Mouse (Mus musculus) gastrocnemius, postnatal 36 days (tissue): ENCODE results near the gene C1qtnf1. TPM values are rescaled to one million over a fixed set of nuclear protein-coding genes. Genes with fewer than 3 reads are reported as not detected.
"Not testable (repeated sequence)": the region's sequence is repeated elsewhere in the genome, so short reads cannot be mapped to it uniquely, and the experiment has no call there.

Experiments
- DNase-seq, 2 experiments: peaks; one replicate each; pipeline ENCODE4 v3.0.0; 2022
- intact Hi-C: fragments of 180-260 bp; cut with DNase I; formaldehyde crosslinking; loops from one replicate; pipeline ENCODE4 v1.15.1; 2025
- long read RNA-seq, 2 experiments: library from polyadenylated mRNA; stranded (forward); transcript quantifications; one replicate each; pipeline ENCODE4 v2.0.0; 2021
- total RNA-seq, 2 experiments: library from RNA; stranded (reverse); gene quantifications; 2 replicates each; pipeline ENCODE4 v1.2.3; 2021

The C1qtnf1 gene
- total RNA-seq: 1 to 10 TPM; 9.3 to 9.7 TPM
- long read RNA-seq, experiment 1, partial matches to known transcripts: 0 of 2 reads
- long read RNA-seq, experiment 1, other reads (novel, unspliced or antisense): 2 of 2 reads
- long read RNA-seq, experiment 2, partial matches to known transcripts: 0 of 3 reads
- long read RNA-seq, experiment 2, other reads (novel, unspliced or antisense): 2 of 3 reads

DNA sequence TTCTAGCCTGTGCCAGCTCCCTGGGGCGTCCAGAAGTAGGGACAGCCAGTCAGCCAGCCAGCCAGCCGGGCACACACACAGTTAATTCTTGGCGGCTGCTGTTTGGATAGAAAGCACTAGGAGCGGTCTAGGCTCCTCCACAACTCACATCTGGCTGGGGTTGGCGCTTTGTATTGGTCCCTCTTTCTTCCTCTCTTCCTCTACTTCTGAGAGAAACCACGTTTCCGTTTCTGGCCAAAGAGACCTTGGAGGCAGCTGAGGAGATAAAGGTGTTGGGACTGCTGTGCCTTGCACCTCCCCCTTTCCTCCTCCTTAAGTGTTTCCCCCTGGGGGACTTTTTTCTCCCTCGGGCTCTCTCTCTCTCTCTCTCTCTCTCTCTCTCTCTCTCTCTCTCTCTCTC, at the start of gene C1qtnf1:
C1qtnf1 (plus strand) TSS at position 218 of the 400 bp plus-strand sequence.
- intact Hi-C loops: no loop called here

GRCm38 (mm10) chr11:118378656-118379055, 49.3 kb upstream of the C1qtnf1 start:
- intact Hi-C loops: loop anchor here (1.0 to 10.0 kb wide), 2 partner anchors 61 to 294 kb away; no protein-coding TSS in a partner anchor
- DNase-seq: no peak

More for the DNA sequence above, at the start of gene C1qtnf1:
- DNase-seq: no peak

- intact Hi-C loops: loop anchor here (1.0 to 10.0 kb wide), 2 partner anchors 62 to 295 kb away; no protein-coding TSS in a partner anchor
- peak; percentile 84 to 90 for DNase-seq
Measured at GRCm38 (mm10) chr11:118379251-118380009, 48.6 kb upstream of the C1qtnf1 start.

GRCm38 (mm10) chr11:118387816-118388215, 40.2 kb upstream of the C1qtnf1 start:
- DNase-seq: peak in 1 of 2 experiments; percentile 1
- intact Hi-C loops: not testable (repeated sequence)

- DNase-seq: no peak
- intact Hi-C loops: loop anchor here (10.0 kb wide), 1 partner anchor 239 kb away; no protein-coding TSS in a partner anchor
Measured at GRCm38 (mm10) chr11:118393991-118394390, 34.0 kb upstream of the C1qtnf1 start.

GRCm38 (mm10) chr11:118394538-118394937, 33.5 kb upstream of the C1qtnf1 start:
- intact Hi-C loops: loop anchor here (10.0 kb wide), 1 partner anchor 240 kb away; no protein-coding TSS in a partner anchor
- DNase-seq: peak in 1 of 2 experiments; percentile 0

DNA sequence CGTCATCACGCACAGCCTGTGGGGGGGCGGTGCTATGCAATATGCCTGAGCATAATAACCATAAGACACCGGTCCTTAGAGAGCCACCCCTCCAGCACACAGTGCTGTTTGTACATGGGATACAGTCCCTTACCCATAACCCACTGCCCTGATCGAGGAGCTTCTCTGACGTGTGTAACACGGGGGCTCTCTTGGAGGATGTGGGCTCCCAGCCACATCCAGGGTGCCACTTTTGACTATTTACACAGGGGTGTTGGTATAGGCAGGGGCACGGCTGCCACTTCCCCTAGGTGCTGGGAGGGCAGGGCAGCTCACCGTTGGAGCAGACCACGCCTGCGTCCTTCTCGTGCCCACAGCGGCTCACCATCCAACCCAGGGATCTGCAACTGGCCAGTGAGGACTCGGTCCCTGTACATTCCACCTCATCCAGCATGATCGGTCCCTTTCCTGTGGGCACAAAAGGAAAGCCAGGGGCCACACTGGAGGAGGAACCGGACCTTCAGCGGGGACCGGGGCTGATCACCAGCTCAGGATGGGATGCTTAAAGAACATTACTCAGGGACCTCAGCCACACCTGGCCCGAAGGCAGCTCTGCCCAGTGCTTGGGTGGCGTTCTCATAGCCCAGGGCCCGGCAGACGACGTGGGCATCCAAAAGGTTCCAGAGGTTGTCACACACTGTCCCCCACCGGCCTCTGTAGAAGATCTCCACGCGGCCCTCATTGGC, 30.0 kb upstream of the C1qtnf1 start:
- intact Hi-C loops: loop anchor here (5.0 to 10.0 kb wide), 2 partner anchors 81 to 243 kb away; no protein-coding TSS in a partner anchor
- peak in 1 of 2 experiments; percentile 2 for DNase-seq

DNA sequence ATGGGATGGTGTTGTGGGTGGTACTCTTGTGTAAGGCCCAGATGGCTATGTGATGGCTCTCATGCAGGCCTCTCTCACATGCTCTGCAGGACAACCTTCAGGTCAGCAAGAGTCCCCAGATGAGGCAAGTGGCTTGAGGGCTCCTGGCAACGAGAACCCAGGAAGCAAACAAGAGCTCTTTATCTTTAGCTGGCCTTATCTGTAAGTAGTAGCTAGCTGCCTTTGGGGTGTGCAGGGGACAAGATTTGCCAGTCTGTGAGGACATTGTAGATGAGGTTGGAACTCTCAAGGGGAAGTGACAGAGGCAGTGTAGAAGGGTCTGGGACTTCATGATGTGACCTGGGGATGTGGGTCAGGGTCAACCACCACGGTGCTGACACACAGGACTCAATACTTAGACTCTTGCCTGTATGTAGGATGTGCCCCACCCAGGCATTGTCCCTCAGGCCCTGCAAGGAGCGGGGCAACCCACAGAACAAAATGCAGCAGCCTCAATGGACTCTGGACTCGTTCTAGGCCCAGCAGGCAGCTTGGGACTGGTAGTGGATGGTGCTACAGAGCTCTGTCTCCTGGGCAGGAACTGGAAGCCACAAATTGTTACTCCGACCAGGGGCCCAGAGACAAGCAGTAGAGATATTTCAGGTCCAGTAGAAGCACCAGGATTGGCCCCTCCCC, 28.0 kb upstream of the C1qtnf1 start:
- DNase-seq: peak; percentile 2 to 11
- intact Hi-C loops: loop anchor here (5.0 to 10.0 kb wide), 3 partner anchors 83 to 1008 kb away; no protein-coding TSS in a partner anchor

- DNase-seq: peak in 1 of 2 experiments; percentile 4
- intact Hi-C loops: loop anchor here (5.0 kb wide), 1 partner anchor 1008 kb away; no protein-coding TSS in a partner anchor
Measured at GRCm38 (mm10) chr11:118400566-118400936, 27.5 kb upstream of the C1qtnf1 start.

GRCm38 (mm10) chr11:118401195-118401594, 26.8 kb upstream of the C1qtnf1 start:
- DNase-seq: peak in 1 of 2 experiments; percentile 2

GRCm38 (mm10) chr11:118401760-118402280, 26.2 kb upstream of the C1qtnf1 start, which contains the start of gene Lgals3bp:
TSS of gene Lgals3bp (minus strand) at chr11:118402092.
- intact Hi-C loops: loop anchor here (5.0 kb wide), 1 partner anchor 1010 kb away; no protein-coding TSS in a partner anchor
- DNase-seq: peak; percentile 55 to 61

More at GRCm38 (mm10) chr11:118401195-118401594, 26.8 kb upstream of the C1qtnf1 start:
- intact Hi-C loops: loop anchor here (5.0 kb wide), 1 partner anchor 1009 kb away; no protein-coding TSS in a partner anchor

- intact Hi-C loops: loop anchor here (5.0 kb wide), 1 partner anchor 1011 kb away; no protein-coding TSS in a partner anchor
- DNase-seq: peak in 1 of 2 experiments; percentile 0
Measured at GRCm38 (mm10) chr11:118403183-118403582, 24.8 kb upstream of the C1qtnf1 start.

DNA sequence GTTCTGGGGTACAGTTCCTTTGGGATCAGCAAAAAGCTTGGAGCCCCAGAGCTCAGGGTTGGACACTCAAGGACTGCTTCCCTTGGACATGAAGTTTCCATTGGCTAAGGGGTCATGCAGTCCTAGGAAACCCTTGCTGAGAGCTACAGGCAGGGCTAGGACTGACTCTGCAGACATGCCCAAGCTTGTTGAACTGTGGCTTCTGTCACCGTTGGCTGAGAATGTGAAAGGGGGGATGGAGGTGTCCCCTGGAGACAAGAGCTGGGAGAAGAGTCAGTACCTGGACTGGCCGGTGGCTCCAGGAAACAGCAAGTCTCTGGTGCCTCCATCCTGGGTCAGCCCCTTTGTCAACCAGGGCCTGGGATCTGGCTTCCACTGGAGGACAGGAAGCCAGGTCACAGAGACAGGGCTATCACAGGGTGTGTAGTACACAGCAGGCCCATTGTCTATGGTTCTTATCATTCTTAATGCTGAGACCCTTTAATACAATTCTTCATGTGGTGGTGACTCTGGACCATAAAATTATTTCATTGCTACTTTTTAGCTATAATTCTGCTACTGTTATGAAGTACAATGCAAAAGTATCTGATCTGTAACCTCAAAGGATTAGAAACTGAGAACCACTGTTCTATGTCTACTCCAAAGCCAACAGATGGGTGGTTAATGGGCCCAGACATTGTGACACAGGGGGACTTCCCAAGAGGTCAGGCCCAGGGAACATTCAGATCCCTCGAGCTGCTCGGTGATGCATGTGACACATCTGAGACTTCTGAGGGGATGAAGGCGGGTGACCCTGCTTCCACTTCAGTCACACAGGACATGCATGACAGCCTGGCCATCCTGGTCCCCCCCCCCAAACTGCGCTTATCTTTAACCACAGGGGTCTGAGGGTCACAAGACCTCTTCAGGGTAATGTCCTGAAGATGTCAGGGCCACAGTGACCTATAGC, 23.8 kb upstream of the C1qtnf1 start:
- intact Hi-C loops: loop anchor here (5.0 kb wide), 1 partner anchor 1012 kb away; no protein-coding TSS in a partner anchor
- peak in 1 of 2 experiments; percentile 2 for DNase-seq

DNA sequence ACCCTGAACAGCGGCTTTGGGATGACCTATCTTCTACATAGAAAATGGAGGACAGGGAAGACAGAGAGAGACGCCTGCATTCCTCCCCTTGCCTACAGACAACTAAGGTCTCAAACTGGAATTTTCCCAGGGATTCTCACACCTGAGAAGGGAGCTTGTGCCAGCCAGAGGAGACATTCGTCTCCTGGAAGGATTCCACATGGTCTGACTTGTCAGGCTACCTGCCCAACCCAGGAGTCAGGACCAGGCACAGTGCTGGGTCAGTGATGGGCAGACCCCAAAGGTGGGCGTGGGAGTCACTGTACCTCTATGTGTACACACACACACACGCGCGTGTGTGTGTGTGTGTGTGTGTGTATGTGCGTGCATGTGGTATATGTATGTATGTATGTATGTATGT, 22.7 kb upstream of the C1qtnf1 start:
- intact Hi-C loops: no loop called here
- no peak for DNase-seq

DNA sequence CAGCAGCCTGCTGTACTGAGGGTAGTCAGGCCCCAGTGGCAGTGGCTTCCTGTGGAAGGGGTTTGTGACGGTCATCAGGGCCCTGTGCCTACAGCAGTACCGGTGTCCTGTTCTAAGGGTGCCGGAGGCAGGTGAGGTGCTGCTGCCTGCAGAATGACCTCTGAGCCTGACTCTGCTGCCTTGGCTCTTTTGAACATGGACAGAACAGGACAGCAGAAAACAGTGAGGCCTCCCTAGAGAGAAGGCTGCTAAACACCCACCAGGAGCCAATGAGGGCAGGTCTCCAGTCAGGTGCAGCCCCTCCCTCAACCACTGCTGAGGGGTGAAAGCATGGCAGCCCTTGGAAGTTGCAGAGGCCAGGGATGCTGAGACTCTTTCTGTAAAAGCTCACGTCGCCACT, 21.5 kb upstream of the C1qtnf1 start:
- intact Hi-C loops: no loop called here
- peak; percentile 3 to 11 for DNase-seq

GRCm38 (mm10) chr11:118407318-118407910, 20.6 kb upstream of the C1qtnf1 start:
- DNase-seq: peak; percentile 8 to 39
- intact Hi-C loops: no loop called here

- no peak for DNase-seq
- intact Hi-C loops: no loop called here
Measured at GRCm38 (mm10) chr11:118408051-118408740, 19.8 kb upstream of the C1qtnf1 start.
